Mouse (Mus musculus) frontal cortex, adult (tissue): Measurements from ENCODE around the gene Golt1a.

Source experiments
- ATAC-seq: cut with Nextera tagmentation; 2 replicates; pipeline ENCODE4 v1.9.2; 2017; ENCODE audit warnings: mild to moderate bottlenecking, moderate library complexity, mixed read lengths; ENCODE audit not compliant: low TSS enrichment

The Golt1a gene

GRCm38 (mm10) chr1:133347693-133348520 lies 38.3 kb downstream of the Golt1a start:
- ATAC-seq = no peak

- ATAC-seq = no peak
Observed at GRCm38 (mm10) chr1:133350210-133350609, 40.6 kb downstream of the Golt1a start, which contains the start of gene Ren1. TSS of gene Ren1 (plus strand) at chr1:133350510.

- no peak for ATAC-seq
Observed at GRCm38 (mm10) chr1:133351762-133352161, 42.2 kb downstream of the Golt1a start.

GRCm38 (mm10) chr1:133353371-133353809 lies 43.8 kb downstream of the Golt1a start:
- ATAC-seq = peak; percentile 84

- no peak for ATAC-seq
Observed at GRCm38 (mm10) chr1:133355469-133355868, 45.9 kb downstream of the Golt1a start.

- no peak for ATAC-seq
Observed at GRCm38 (mm10) chr1:133355912-133356311, 46.3 kb downstream of the Golt1a start.

- no peak for ATAC-seq
Observed at GRCm38 (mm10) chr1:133356330-133356729, 46.7 kb downstream of the Golt1a start.

GRCm38 (mm10) chr1:133361006-133361405 lies 51.4 kb downstream of the Golt1a start:
- no peak for ATAC-seq

- no peak for ATAC-seq
Observed at GRCm38 (mm10) chr1:133362103-133362502, 52.5 kb downstream of the Golt1a start.

GRCm38 (mm10) chr1:133363276-133364021 lies 53.8 kb downstream of the Golt1a start, which contains the start of gene Etnk2:
TSS of gene Etnk2 (plus strand) at chr1:133363572.
- peak; percentile 56 for ATAC-seq

GRCm38 (mm10) chr1:133364022-133364630 lies 54.5 kb downstream of the Golt1a start:
- 0 out of 2 replicates have a peak, but pooled peaks have one; percentile 3 for ATAC-seq

- no peak for ATAC-seq
Observed at GRCm38 (mm10) chr1:133364890-133365289, 55.3 kb downstream of the Golt1a start.

GRCm38 (mm10) chr1:133366951-133367605 lies 57.5 kb downstream of the Golt1a start:
- ATAC-seq = peak; percentile 4; the same call in 1 of the 2 replicates

GRCm38 (mm10) chr1:133367606-133368488 lies 58.2 kb downstream of the Golt1a start:
- 0 out of 2 replicates have a peak, but pooled peaks have one; percentile 7 for ATAC-seq

- peak; percentile 55 for ATAC-seq
Observed at GRCm38 (mm10) chr1:133368644-133369043, 59.0 kb downstream of the Golt1a start.

GRCm38 (mm10) chr1:133370352-133370751 lies 60.8 kb downstream of the Golt1a start:
- ATAC-seq = no peak

- ATAC-seq = no peak
Observed at GRCm38 (mm10) chr1:133371431-133371830, 61.8 kb downstream of the Golt1a start.

GRCm38 (mm10) chr1:133372113-133372512 lies 62.5 kb downstream of the Golt1a start:
- ATAC-seq = no peak
